ENCODE assay signal across 1 mouse cellular context in the genomic region with DNA sequence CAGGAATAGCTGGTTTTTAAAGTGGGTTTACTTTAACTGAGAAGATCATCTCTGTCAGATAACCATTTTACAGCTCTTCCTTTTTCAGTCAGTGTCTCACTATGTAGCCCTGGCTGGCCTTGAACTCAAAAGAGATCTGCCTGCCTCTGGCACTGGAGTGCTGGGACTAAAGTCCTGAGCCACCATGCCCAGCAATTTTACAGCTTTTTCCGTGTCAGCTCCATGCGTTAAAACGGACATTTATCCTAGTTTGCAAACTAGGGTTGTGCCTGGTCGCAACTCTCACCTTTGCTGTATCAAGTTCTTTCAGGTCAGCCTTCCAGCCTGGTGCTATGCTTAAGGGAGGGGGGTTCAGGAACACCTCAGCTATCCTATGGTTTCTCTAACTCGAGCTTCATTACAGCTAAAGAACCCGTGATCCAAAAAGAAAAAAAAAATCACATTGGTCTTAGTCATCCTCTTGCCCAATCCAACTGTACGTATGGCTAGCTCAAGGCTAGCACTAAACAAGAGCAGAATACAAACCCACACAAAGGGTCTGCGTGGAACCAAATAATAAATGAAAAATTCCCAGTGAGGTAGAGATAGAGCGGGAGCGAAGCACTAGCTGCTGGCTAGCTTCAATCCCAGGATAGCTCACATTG.
TF ChIP-seq lines count a peak whose summit lies in the region.

No protein-coding gene starts in this region.

TF ChIP-seq in MEL, 35 proteins besides CTCF, POLR2A, EP300 and RAD21 (continued from another document):
- TF ChIP-seq SIN3A (IDR thresholded peaks at IDR 0.05; ENCODE audit: low read length) = no peak; the same call in 1 of the 2 replicates
- 0 out of 2 replicates have a peak, but pooled peaks have one; percentile 0 for TF ChIP-seq HCFC1 (IDR thresholded peaks at IDR 0.05; ENCODE audit: low read depth, low read length)
- no peak for TF ChIP-seq ETS1 (IDR thresholded peaks at IDR 0.05; ENCODE audit: low read depth, low read length)
- 0 out of 2 replicates have a peak, but pooled peaks have one; percentile 34 for TF ChIP-seq GATA1 (IDR thresholded peaks at IDR 0.05; ENCODE audit: low read depth, low read length)
- TF ChIP-seq TBP (IDR thresholded peaks at IDR 0.05; ENCODE audit: low read depth, low read length) = peak; percentile 95
- TF ChIP-seq MYC (IDR thresholded peaks at IDR 0.05; ENCODE audit: low read depth, low read length) = 0 out of 2 replicates have a peak, but pooled peaks have one; percentile 9
